Mouse (Mus musculus): ENCODE results near the gene Clock. TPM values are rescaled to one million over a fixed set of nuclear protein-coding genes. Genes with fewer than 3 reads are reported as not detected.

Clock gene
- polyA plus RNA-seq, 1 experiment from 2014 or later: 19.1 TPM

- H3K27me3 ChIP-seq (ENCODE audit: insufficient read depth, low read length): no peaks in the 10 kb centered on the region
- no peak within 1 kb of the TSS for H3K4me3 ChIP-seq (ENCODE audit: low read depth, low read length)
- 87% methylated on average over 7 of the region's 7 CpGs for WGBS
- no peaks in the 10 kb centered on the region for H3K9me3 ChIP-seq (ENCODE audit: low read depth, low read length)
- H3K4me2 ChIP-seq: no peak within 1 kb of the TSS
- ATAC-seq (ENCODE audit: insufficient read depth): no peak
- no peak within 1 kb of the TSS for H3K9ac ChIP-seq
- no peak for TF ChIP-seq CTCF (IDR thresholded peaks at IDR 0.05; ENCODE audit: low read depth)
- H3K27ac ChIP-seq (ENCODE audit: low read depth): no peak within 1 kb of the TSS
- H3K36me3 ChIP-seq (ENCODE audit: insufficient read depth): no peaks in the 10 kb centered on the region
- DNase-seq: no peak
- no peaks in the 10 kb centered on the region for H3K4me1 ChIP-seq (ENCODE audit: insufficient read depth)
These were observed 26.4 kb upstream of the Clock start, which contains the start of gene Pdcl2 for GRCm38 (mm10) chr5:76330953-76331352. Gene Pdcl2, minus strand, starts transcription at chr5:76331156.

- Histone ChIP-seq H3K4me2 (no peak overlapping the region), H3K9me3 (ENCODE audit: low read depth, low read length) (no peaks in the 10 kb centered on the region), H3K27ac (ENCODE audit: low read depth) (no peak overlapping the region), H3K4me1 (ENCODE audit: insufficient read depth) (no peaks in the 10 kb centered on the region), H3K4me3 (ENCODE audit: low read depth, low read length) (no peak overlapping the region), H3K36me3 (ENCODE audit: insufficient read depth) (no peaks in the 10 kb centered on the region), H3K9ac (no peak overlapping the region), H3K27me3 (ENCODE audit: insufficient read depth, low read length) (no peaks in the 10 kb centered on the region)
- DNase-seq (no peak), ATAC-seq (ENCODE audit: insufficient read depth) (no peak)
- no peak for TF ChIP-seq CTCF (IDR thresholded peaks at IDR 0.05; ENCODE audit: low read depth)
- 69% methylated on average over 2 of the region's 2 CpGs for WGBS
These were observed 22.7 kb upstream of the Clock start for GRCm38 (mm10) chr5:76327296-76327695.

GRCm38 (mm10) chr5:76325113-76325512, 20.5 kb upstream of the Clock start:
- Histone ChIP-seq H3K27me3 (ENCODE audit: insufficient read depth, low read length) (no peaks in the 10 kb centered on the region), H3K4me2 (no peak overlapping the region), H3K4me1 (ENCODE audit: insufficient read depth) (no peaks in the 10 kb centered on the region), H3K9ac (no peak overlapping the region), H3K27ac (ENCODE audit: low read depth) (no peak overlapping the region), H3K4me3 (ENCODE audit: low read depth, low read length) (no peak overlapping the region), H3K36me3 (ENCODE audit: insufficient read depth) (no peaks in the 10 kb centered on the region), H3K9me3 (ENCODE audit: low read depth, low read length) (no peaks in the 10 kb centered on the region)
- DNase-seq (no peak), ATAC-seq (ENCODE audit: insufficient read depth) (no peak)
- 81% methylated on average over 4 of the region's 4 CpGs for WGBS
- no peak for TF ChIP-seq CTCF (IDR thresholded peaks at IDR 0.05; ENCODE audit: low read depth)

- H3K4me1 ChIP-seq (ENCODE audit: insufficient read depth): no peaks in the 10 kb centered on the region
- no peaks in the 10 kb centered on the region for H3K9me3 ChIP-seq (ENCODE audit: low read depth, low read length)
- H3K36me3 ChIP-seq (ENCODE audit: insufficient read depth): no peaks in the 10 kb centered on the region
- H3K27ac ChIP-seq (ENCODE audit: low read depth): peak overlapping the region; percentile 24; the same call in 1 of the 2 replicates
- H3K4me2 ChIP-seq: no peak overlapping the region
- ATAC-seq (ENCODE audit: insufficient read depth) (peak; percentile 62; the same call in 1 of the 2 replicates), DNase-seq (peak; percentile 53)
- WGBS: 58% methylated on average over 11 of the region's 11 CpGs
- H3K9ac ChIP-seq: no peak overlapping the region
- H3K27me3 ChIP-seq (ENCODE audit: insufficient read depth, low read length): no peaks in the 10 kb centered on the region
- H3K4me3 ChIP-seq (ENCODE audit: low read depth, low read length): no peak overlapping the region
- no peak for TF ChIP-seq CTCF (IDR thresholded peaks at IDR 0.05; ENCODE audit: low read depth)
These were observed 16.9 kb upstream of the Clock start for GRCm38 (mm10) chr5:76321249-76322196.

GRCm38 (mm10) chr5:76308206-76308605, 3.6 kb upstream of the Clock start:
- ATAC-seq (ENCODE audit: insufficient read depth) (no peak), DNase-seq (no peak)
- no peak overlapping the region for H3K27ac ChIP-seq (ENCODE audit: low read depth)
- H3K27me3 ChIP-seq (ENCODE audit: insufficient read depth, low read length): no peaks in the 10 kb centered on the region
- H3K4me2 ChIP-seq: no peak overlapping the region
- no peak for TF ChIP-seq CTCF (IDR thresholded peaks at IDR 0.05; ENCODE audit: low read depth)
- no peak overlapping the region for H3K9ac ChIP-seq
- H3K4me1 ChIP-seq (ENCODE audit: insufficient read depth): no peaks in the 10 kb centered on the region
- H3K4me3 ChIP-seq (ENCODE audit: low read depth, low read length): no peak overlapping the region
- 60% methylated on average over 2 of the region's 2 CpGs for WGBS
- H3K9me3 ChIP-seq (ENCODE audit: low read depth, low read length): no peaks in the 10 kb centered on the region
- H3K36me3 ChIP-seq (ENCODE audit: insufficient read depth): no peaks in the 10 kb centered on the region

- H3K4me2 ChIP-seq: no peak overlapping the region
- H3K36me3 ChIP-seq (ENCODE audit: insufficient read depth): no peaks in the 10 kb centered on the region
- no peaks in the 10 kb centered on the region for H3K9me3 ChIP-seq (ENCODE audit: low read depth, low read length)
- H3K27ac ChIP-seq (ENCODE audit: low read depth): no peak overlapping the region
- H3K4me1 ChIP-seq (ENCODE audit: insufficient read depth): 0 out of 2 replicates have a peak, but pooled peaks cover 2% of the 10 kb centered on the region
- ATAC-seq (ENCODE audit: insufficient read depth) (no peak), DNase-seq (no peak)
- no peak overlapping the region for H3K9ac ChIP-seq
- WGBS: 47% methylated on average over 3 of the region's 3 CpGs
- no peak overlapping the region for H3K4me3 ChIP-seq (ENCODE audit: low read depth, low read length)
- no peaks in the 10 kb centered on the region for H3K27me3 ChIP-seq (ENCODE audit: insufficient read depth, low read length)
- TF ChIP-seq CTCF (IDR thresholded peaks at IDR 0.05; ENCODE audit: low read depth): no peak
These were observed 1.7 kb upstream of the Clock start for GRCm38 (mm10) chr5:76306261-76306660.

GRCm38 (mm10) chr5:76305616-76306015, 1.0 kb upstream of the Clock start:
- Histone ChIP-seq H3K4me2 (peak overlapping the region; percentile 79), H3K9me3 (ENCODE audit: low read depth, low read length) (no peaks in the 10 kb centered on the region), H3K9ac (peak overlapping the region; percentile 94; the same call in 1 of the 2 replicates), H3K36me3 (ENCODE audit: insufficient read depth) (no peaks in the 10 kb centered on the region), H3K27me3 (ENCODE audit: insufficient read depth, low read length) (no peaks in the 10 kb centered on the region), H3K4me1 (ENCODE audit: insufficient read depth) (0 out of 2 replicates have a peak, but pooled peaks cover 4% of the 10 kb centered on the region), H3K4me3 (ENCODE audit: low read depth, low read length) (peak overlapping the region; percentile 98), H3K27ac (ENCODE audit: low read depth) (no peak overlapping the region)
- DNase-seq (peak; percentile 41), ATAC-seq (ENCODE audit: insufficient read depth) (no peak)
- WGBS: 5% methylated on average over 8 of the region's 8 CpGs
- no peak for TF ChIP-seq CTCF (IDR thresholded peaks at IDR 0.05; ENCODE audit: low read depth)

Data from lung, embryonic 14.5 days (tissue).